Mouse (Mus musculus) kidney, adult 10 weeks (tissue): ENCODE data around the gene Lrmda. TPM values are rescaled to one million over a fixed set of nuclear protein-coding genes. Genes with fewer than 3 reads are reported as not detected.

Source experiments
- polyA plus RNA-seq: library from polyadenylated mRNA; stranded (reverse); fragments of 350-450 nt; fragmentation: Illumina TruSeq; extraction: RNeasy Lipid Tissue Mini Kit (QIAGEN cat#74804); gene quantifications from one replicate; pipeline ENCODE4 v1.2.3, GENCODE M21; 2014; ENCODE audit warnings: low read depth, low replicate concordance

Gene Lrmda
- polyA plus RNA-seq, result 3.1 TPM

DNA sequence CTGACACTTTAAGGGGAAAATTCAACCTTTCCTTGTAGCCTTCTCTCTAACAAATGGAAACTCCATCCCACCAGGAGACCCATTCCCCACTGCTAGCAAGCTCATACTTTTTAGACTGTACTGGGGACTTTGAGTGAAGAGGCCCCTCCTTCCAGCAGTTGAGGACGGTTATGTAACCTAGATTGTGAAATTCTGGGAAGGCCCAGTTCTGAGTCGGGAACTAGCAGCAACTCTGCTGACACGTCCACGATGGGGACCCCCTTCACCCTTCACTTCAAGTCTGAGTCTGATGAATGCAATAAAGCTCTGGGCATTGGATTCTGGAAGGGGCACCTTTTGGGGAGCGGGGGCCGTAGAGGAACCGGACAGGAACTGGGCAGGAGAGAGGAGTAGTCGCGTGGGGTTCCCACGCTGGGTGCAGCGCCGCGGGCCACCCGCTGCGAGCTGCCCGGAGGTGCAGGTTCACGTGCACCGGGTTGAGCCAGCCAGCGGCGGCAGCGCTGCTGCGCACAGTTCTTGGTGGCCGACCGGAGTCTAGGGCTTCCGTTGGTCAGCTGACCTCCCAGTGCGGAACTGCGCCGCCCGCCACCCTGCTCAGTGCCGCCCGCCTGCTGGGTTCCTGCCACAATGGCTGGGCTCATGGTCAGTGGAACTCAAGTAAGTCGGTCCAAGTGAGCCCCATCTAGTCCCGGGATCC is at the start of gene Lrmda:
Gene Lrmda (plus strand): TSS at position 461 of the 697 bp plus-strand sequence.

DNA sequence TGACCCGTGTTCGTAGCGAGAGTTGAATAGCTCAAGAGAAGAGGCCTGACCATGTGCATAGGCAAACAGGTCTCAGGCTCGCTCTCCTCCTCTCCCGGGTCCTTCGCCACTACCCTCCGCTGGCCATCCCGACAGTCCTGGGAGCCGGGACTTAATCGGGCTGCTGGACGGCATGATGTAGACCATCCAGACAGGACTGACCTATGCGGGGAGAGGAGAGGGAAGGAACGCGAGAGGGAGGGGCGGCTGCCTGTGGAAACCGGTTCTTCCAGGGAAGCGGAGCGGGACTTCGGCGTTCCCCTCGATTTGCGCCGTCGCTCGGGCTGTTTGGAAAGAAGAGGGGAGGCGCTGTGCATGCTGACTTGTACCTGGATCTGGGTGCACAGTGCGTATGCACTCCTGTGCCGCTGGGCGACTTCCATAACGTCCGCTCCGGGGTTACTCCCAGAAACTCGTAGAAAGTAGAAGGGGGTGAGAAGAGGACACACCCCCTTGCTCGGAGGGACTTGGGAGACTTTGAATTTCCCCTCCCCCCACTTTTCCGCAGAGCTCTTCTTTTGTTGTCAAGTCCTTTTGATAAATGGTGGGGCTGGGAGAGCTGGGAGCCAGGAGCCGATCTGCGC is 30.1 kb upstream of the Lrmda start, which contains the start of gene Zfp503:
Gene Zfp503 (minus strand): TSS at position 311 of the 623 bp plus-strand sequence.

Other genes with a start within 250 kb of the Lrmda start
- gene Vdac2, start 194.5 kb upstream of the Lrmda start, polyA plus RNA-seq, result 429 TPM
- not detected for gene Comtd1, start 170.7 kb upstream of the Lrmda start, polyA plus RNA-seq
- 78.3 TPM for gene Zfp503, start 30.1 kb upstream of the Lrmda start, polyA plus RNA-seq